Mouse (Mus musculus) bone marrow macrophage, adult 2 months (primary cell): ENCODE measurements around the gene Prss16. TPM values are rescaled to one million over a fixed set of nuclear protein-coding genes. Genes with fewer than 3 reads are reported as not detected.
A peak's percentile ranks its signal among the peaks of the same experiment; 100 is the strongest.

Experiments
- H3K27ac ChIP-seq: 2 replicates; pipeline ENCODE4 v1.5.1; 2012; ENCODE audit warnings: low read depth, low read length; ENCODE audit not compliant: insufficient read depth
- H3K4me1 ChIP-seq: 2 replicates; pipeline ENCODE4 v1.6.1; 2012; ENCODE audit warnings: low read length; ENCODE audit not compliant: control insufficient read depth, insufficient read depth
- H3K4me3 ChIP-seq: 2 replicates; pipeline ENCODE4 v1.5.1; 2012; ENCODE audit warnings: mild to moderate bottlenecking, low read length, moderate library complexity; ENCODE audit not compliant: insufficient read depth
- CTCF ChIP-seq: IDR thresholded peaks from 2 replicates; pipeline ENCODE4 v1.5.1; 2012; ENCODE audit warnings: low read depth, mild to moderate bottlenecking, low read length, moderate library complexity
- POLR2A ChIP-seq: IDR thresholded peaks from 2 replicates; pipeline ENCODE4 v1.6.1; 2012; ENCODE audit warnings: mild to moderate bottlenecking, low read depth, low read length, borderline replicate concordance
- polyA plus RNA-seq: library from polyadenylated mRNA; stranded (reverse); fragments of >200 nt; gene quantifications from 2 replicates; pipeline ENCODE4 v1.2.4, GENCODE M21; 2012; ENCODE audit not compliant: missing spikeins, insufficient read depth, insufficient read length

The Prss16 gene
- polyA plus RNA-seq, 1 experiment = 3.4 TPM

DNA sequence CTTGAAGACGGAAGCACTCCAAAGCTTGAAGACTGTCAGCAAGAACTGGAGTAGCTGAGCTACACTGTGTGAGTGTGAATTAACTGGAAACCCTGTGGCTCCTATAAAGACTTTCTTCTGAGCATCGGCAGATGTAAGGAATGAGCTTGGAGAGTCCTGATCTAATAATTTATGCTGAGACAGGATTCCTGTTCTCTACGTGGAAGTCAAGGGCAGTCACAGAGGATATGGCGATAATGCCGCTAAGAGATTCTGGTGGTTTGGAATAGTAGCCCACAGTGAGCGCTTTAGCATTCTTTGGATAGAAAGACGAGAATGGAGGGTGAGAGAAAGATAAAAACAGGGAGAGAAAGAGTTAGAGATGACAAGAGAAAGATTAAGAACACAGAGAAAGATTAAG lies 1.7 kb downstream of the Prss16 start:
- Histone ChIP-seq H3K4me1 (peaks cover 20% of the 10 kb centered on the region), H3K4me3 (no peak overlapping the region), H3K27ac (no peak overlapping the region)
- no peak for TF ChIP-seq POLR2A
- no peak for TF ChIP-seq CTCF

DNA sequence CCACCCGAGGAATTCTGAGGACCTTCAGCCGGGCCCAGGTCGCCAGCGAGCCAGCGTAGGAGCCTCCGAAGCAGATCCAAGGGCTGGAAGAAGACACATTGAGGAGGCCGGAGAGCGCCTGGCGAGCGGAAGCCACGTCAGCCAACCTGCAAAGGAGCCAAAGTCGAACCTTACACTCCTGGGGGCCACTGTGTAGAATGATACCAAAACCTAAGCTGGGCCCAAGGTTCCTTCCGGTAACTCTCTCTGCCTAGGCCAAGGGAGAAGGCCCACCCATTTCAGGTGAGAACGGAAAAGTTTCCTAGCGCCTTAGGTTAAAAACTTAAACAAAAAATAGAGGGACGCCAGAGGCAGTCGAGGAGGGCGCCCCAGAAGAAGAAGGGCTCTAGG lies 2.4 kb downstream of the Prss16 start:
- Histone ChIP-seq H3K4me1 (peaks cover 26% of the 10 kb centered on the region), H3K27ac (no peak overlapping the region), H3K4me3 (peak overlapping the region; percentile 75)
- TF ChIP-seq POLR2A = no peak
- TF ChIP-seq CTCF = no peak

DNA sequence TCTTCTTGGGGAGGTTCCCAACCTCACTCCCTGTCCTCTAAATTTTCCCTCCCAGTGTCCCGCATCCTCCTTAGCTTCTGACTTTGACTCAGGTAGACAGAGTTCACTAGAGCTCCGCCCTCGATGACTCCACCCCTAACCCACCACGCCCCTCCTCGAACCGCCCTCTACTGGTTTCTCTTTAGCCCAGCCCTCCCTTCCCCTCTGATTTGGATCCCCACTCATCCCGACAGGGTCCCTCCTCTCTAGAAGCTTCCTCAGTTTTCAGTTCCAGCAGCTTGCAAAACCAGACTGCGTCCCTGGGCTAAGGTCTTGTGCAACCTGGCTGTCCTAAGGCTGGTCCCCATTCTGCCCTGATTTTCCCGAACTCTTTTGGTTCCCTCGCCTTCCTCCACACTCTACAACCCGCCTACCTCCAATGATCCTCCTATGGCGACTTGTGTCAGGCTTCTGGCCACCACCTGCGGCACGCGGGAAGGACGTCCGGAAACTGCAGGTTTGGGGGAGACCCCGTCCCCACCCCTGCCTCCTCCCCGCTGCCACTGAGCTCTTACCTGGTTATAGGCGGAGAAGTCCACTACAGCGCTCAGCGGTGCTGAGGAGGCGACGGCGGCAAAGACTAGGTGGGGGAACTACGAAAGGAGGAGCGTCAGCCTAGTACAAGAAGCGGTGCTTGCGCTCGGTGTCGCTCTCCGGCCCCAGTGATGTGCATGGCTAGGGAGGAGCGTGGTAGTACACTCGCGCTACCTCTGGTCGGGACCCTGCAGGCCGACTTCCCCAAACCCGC lies 3.0 kb downstream of the Prss16 start:
- Histone ChIP-seq H3K4me1 (peaks cover 30% of the 10 kb centered on the region), H3K27ac (no peak overlapping the region), H3K4me3 (peak overlapping the region; percentile 75)
- TF ChIP-seq CTCF (no peak), POLR2A (no peak)

DNA sequence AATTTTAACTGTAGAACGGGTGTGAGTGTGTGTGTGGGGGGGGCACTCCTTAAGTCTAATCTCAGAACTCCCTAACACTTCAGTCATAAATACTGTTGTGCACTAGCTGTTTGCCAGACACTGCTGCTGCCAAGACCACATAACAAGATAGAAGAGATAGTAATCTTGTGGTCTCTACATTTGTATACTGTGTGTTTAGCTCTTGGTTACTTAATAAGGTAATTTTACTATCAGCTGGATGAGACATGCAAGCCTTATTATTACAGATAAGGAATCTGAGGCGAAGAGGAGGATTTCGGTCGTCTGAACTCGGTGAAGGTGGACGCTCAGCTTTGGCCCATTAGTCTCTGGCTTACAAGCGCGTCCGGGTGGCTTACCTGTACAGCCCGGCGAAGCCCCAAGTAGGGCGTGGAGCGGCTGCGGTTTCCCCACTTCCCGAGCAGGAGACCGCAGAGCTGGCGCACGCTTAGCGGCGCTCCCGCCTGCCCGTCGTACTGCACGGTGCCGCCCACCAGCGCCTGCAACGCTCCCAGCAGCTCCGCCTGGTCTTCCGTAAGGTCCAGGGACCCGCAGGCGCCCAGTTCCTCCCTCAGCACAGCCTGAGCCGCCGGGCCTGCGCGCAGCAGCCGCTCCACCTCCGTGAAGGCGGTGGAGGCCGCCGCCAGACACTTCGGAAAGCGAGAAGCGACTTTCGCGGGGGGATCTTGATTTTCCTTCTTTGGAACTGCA lies 3.8 kb downstream of the Prss16 start:
- H3K27ac ChIP-seq = no peak overlapping the region
- H3K4me1 ChIP-seq = peaks cover 37% of the 10 kb centered on the region
- TF ChIP-seq POLR2A (no peak), CTCF (no peak)
- H3K4me3 ChIP-seq = peak overlapping the region; percentile 75

DNA sequence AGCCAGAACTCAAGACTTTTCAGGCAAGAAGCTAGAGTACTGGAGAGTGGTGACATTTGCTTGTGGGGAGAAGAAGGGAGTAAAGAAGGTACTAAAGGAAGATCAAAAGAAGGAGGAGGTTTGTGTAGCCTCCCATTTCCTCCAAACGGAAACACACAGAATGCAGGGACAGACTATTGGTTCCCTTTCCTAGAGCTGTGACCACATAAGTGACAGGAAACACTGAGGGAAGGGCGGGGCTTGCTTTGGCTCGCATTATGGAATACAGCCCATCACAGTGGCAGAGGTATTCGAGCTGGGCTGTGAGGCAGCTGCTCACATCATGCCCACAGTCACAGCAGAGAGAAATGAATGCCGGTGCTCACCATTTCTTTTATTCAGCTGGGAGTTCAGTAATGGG lies 7.7 kb downstream of the Prss16 start:
- Histone ChIP-seq H3K4me3 (peak overlapping the region; percentile 35), H3K4me1 (peaks cover 36% of the 10 kb centered on the region), H3K27ac (peak overlapping the region; percentile 35)
- TF ChIP-seq POLR2A = no peak
- no peak for TF ChIP-seq CTCF

DNA sequence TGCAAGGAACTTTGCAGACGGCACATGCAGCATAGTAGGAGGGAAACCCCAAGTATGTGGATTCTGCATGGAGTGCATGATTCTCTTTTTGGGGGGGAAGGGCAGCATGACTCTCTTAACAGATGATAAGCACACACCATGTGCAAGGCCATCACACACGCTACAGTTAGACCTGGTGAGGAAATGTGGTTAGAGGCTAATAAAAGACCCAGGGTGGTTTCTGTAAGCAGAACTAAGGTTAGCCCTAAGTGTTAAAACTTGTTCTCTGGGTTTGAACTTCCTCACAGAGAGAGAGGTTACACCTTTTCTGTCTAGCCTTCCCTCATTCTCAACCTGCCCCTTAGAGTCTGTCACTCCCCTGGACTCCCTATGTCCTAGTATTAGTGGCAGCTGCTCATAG lies 8.2 kb downstream of the Prss16 start:
- peak overlapping the region; percentile 35 for H3K4me3 ChIP-seq
- H3K27ac ChIP-seq = peak overlapping the region; percentile 35
- H3K4me1 ChIP-seq = peaks cover 36% of the 10 kb centered on the region
- TF ChIP-seq CTCF (no peak), POLR2A (no peak)

DNA sequence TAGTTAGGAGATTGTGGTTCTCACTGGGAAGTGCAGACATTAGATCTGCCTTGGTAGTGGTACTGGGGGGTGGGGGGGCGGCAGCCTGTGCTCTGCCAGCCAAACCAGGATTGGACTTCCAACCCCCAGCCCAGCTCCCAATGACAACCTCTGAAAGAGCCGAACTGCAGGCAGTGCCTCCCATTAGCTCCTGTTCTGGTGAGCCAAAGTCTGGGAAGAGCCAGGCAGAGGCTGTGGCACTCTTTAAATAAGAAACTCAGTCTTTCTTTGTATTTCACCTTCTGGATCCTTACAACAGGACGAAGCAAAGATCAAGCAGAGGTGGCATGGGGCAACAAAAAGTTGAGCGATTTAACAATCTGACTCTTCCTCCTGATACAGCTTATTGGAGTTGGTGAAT lies 10.4 kb downstream of the Prss16 start:
- TF ChIP-seq POLR2A (no peak), CTCF (no peak)

DNA sequence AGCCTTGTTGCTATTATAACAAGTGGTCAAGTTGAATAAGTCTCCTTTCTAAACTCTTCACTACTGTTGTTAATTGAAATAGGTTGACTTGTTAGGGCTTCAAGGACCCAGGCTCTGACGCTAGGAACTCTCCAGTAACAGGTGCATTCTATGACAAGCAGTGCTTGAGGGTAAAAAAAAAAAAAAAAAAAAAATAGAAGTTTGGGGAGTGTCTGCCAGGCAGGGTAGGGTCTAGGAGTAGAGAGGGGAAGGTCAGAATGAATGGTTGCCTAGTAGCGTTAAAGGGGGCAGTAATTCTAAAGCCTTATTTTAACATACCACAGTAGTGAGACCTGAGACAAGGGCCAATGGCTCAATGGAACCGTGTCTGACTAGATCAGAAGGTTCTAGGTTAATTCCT lies 11.1 kb downstream of the Prss16 start:
- no peak overlapping the region for H3K27ac ChIP-seq
- no peak overlapping the region for H3K4me3 ChIP-seq
- peaks cover 23% of the 10 kb centered on the region for H3K4me1 ChIP-seq
- TF ChIP-seq POLR2A = no peak

More for the DNA sequence above, 10.4 kb downstream of the Prss16 start:
- Histone ChIP-seq H3K4me1 (peaks cover 29% of the 10 kb centered on the region), H3K27ac (no peak overlapping the region), H3K4me3 (no peak overlapping the region)

DNA sequence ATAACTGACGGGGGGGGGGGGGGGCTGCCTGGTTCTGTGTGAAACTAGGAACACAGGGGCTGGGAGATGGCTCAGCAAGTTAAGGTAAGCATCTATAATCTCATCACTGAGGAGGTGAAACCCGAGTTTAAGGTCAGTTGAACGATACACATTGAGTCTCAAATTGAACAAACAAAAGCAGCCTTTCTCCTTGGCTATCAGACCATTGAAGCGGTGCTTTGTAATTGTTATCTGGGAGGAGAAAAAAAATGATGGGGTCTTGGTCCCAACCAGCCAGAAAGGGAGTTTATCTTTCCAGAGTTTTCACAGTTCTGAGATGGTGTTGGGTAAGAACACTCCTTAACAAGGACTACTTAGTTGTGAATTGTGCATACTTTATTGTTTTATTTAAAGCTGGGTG lies 11.7 kb downstream of the Prss16 start:
- TF ChIP-seq CTCF (no peak), POLR2A (no peak)
- Histone ChIP-seq H3K27ac (no peak overlapping the region), H3K4me3 (no peak overlapping the region)

DNA sequence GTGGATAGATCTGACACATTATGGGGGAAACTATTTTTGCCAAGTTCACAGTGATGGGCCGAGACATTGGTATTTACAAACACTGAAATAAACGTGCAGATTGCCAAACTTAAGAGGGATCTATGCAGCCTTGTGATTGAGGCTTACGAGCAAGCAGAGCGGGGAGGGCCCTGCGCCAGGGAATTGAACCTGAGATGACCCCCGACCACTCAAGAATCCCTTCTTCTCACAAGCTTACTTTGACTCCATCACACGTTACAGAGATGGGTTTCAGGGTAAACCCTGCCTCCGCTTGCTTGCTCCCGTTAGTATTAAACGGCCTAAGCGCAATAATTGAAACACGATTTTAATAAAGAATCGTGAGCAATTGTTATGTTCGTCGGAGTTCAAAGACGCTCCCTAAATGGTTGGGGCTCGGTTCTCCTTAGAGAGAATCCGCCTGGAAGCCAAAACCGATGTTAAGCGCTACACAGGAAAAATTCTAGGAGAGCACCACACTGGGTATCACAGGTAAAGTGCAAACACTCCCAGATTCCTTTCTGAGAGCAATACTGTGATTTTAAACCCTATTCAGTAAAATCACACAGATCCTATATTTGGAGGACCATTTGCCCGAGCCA lies 12.2 kb downstream of the Prss16 start:
- no peak overlapping the region for H3K27ac ChIP-seq
- H3K4me3 ChIP-seq = peak overlapping the region; percentile 50
- TF ChIP-seq CTCF (no peak), POLR2A (no peak)
- peaks cover 13% of the 10 kb centered on the region for H3K4me1 ChIP-seq

More for the DNA sequence above, 11.7 kb downstream of the Prss16 start:
- H3K4me1 ChIP-seq = peaks cover 17% of the 10 kb centered on the region
